Mouse (Mus musculus) T-helper 17 cell (primary cell): ENCODE data around the gene Mrpl48.
"Not testable (repeated sequence)": the region's sequence is repeated elsewhere in the genome, so short reads cannot be mapped to it uniquely, and the experiment has no call there.

Experiments used
- in situ Hi-C, 2 experiments: fragments of 300-600 bp; cut with MboI, MseI; formaldehyde crosslinking; loops; 1 replicate in 1 of 2; 2 replicates in 1 of 2; pipeline ENCODE4 v1.15.1; 2025; ENCODE audit warnings: high pct_unique_total_duplicates in 2 of 2

The Mrpl48 gene

GRCm38 (mm10) chr7:100589816-100590215 is 18.3 kb downstream of the Mrpl48 start:
- in situ Hi-C loops = no loop called here

- in situ Hi-C loops = no loop called here
Measured at GRCm38 (mm10) chr7:100582727-100583236, 25.3 kb downstream of the Mrpl48 start.

- in situ Hi-C loops = no loop called here
Measured at GRCm38 (mm10) chr7:100582235-100582634, 25.9 kb downstream of the Mrpl48 start.

GRCm38 (mm10) chr7:100578794-100579193 is 29.3 kb downstream of the Mrpl48 start:
- in situ Hi-C loops = no loop called here

- in situ Hi-C loops = no loop called here
Measured at GRCm38 (mm10) chr7:100572704-100573103, 35.4 kb downstream of the Mrpl48 start.

- in situ Hi-C loops = no loop called here
Measured at GRCm38 (mm10) chr7:100572061-100572460, 36.0 kb downstream of the Mrpl48 start.

GRCm38 (mm10) chr7:100570930-100571715 is 37.0 kb downstream of the Mrpl48 start:
- in situ Hi-C loops = no loop called here

GRCm38 (mm10) chr7:100569907-100570306 is 38.2 kb downstream of the Mrpl48 start:
- in situ Hi-C loops = no loop called here

- in situ Hi-C loops = not testable (repeated sequence)
Measured at GRCm38 (mm10) chr7:100567238-100567637, 40.9 kb downstream of the Mrpl48 start.

GRCm38 (mm10) chr7:100561861-100562587 is 46.1 kb downstream of the Mrpl48 start:
- in situ Hi-C loops = no loop called here

- in situ Hi-C loops = no loop called here
Measured at GRCm38 (mm10) chr7:100559331-100559730, 48.8 kb downstream of the Mrpl48 start.

- in situ Hi-C loops = no loop called here
Measured at GRCm38 (mm10) chr7:100557241-100557640, 50.9 kb downstream of the Mrpl48 start.

- in situ Hi-C loops = no loop called here
Measured at GRCm38 (mm10) chr7:100555431-100555951, 52.6 kb downstream of the Mrpl48 start.

GRCm38 (mm10) chr7:100554939-100555338 is 53.2 kb downstream of the Mrpl48 start:
- in situ Hi-C loops = no loop called here

- in situ Hi-C loops = no loop called here
Measured at GRCm38 (mm10) chr7:100550338-100551007, 57.6 kb downstream of the Mrpl48 start.

GRCm38 (mm10) chr7:100549796-100550195 is 58.3 kb downstream of the Mrpl48 start:
- in situ Hi-C loops = no loop called here

- in situ Hi-C loops = no loop called here
Measured at GRCm38 (mm10) chr7:100547631-100548030, 60.5 kb downstream of the Mrpl48 start.

- in situ Hi-C loops = no loop called here
Measured at GRCm38 (mm10) chr7:100544437-100544836, 63.7 kb downstream of the Mrpl48 start.

GRCm38 (mm10) chr7:100539516-100539915 is 68.6 kb downstream of the Mrpl48 start:
- in situ Hi-C loops = no loop called here

- in situ Hi-C loops = no loop called here
Measured at GRCm38 (mm10) chr7:100537519-100537902, 70.6 kb downstream of the Mrpl48 start.

- in situ Hi-C loops = no loop called here
Measured at GRCm38 (mm10) chr7:100536804-100537518, 71.1 kb downstream of the Mrpl48 start, which contains the start of gene Coa4. Coa4 (plus strand) TSS chr7:100537071.
